Mouse (Mus musculus): ENCODE data around the gene Fgf22.

The Fgf22 gene

DNA sequence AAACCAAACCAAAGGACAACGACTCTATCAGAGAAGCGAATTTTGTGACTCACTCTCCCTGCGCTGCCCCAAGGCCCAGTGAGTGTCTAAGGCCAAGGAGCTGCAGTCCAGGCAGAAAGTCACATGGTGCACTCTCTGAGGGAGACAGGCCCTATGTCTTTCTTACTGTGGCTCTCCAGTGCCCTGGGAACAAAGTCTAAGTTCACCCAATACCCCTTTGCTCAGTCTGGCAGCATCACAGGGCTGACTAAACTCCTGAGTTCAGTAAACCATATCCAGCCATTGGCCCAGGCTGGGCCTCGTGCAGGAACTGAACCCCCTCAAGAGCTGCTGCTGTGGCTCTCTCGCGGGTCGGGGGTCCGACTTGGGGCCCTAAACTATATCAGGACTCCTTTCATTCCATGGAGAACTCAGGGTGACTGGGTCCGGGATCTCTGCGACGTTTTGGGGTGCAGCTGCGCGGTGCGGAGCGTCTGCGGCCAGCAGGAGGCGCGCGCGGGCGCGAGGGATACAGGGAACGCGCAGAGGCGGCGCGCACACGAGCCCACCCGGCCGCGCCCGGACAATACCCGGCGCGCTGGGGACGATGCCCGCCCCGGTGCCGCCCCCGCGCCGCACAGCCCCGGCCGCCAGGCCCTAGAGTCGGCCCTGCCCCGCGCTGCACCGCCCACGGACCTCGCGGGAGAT is 38.3 kb downstream of the Fgf22 start, which contains the start of gene Palm:
TSS of gene Palm (plus strand) at position 522 of the 687 bp plus-strand sequence.
- DNase-seq (ENCODE audit: low spot score in 2 of 2), result peak in 1 of 2 experiments; percentile 79

DNA sequence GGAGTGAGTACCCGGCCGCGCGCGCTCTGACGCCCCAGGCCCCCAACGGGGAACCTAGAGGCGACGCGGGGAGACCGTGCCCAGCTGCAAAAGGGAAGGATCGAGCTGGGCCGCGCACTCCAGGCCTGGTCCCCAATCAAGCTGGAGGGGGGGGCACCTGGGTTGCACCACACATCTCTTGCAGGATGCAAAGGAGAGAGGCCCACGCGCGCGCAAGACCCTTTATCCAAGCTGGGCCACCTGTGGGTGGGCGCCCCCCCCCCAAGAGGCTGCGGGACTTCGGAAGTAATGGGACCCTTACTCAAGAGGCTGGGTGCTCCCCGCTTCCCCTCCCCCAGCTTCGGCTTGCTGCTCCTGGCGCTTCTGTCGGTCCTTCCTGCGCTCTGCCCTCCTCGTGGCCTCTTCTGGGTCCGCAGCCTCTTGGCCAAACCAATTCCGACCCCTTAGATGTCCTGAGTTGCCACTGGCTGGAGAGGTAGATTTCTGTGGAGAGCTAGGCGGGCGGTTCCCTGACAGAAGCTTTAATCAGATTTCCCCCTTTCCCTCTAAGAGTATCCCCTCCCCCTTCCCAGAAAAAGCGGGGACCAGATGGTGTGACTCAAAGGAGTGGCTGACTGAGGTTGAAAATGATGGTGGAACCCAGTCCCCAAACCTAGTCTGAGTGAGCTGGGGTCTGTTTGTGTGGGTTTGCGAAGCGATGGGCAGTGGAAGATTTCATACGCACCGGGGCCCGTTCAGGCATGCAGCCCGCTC is 39.0 kb downstream of the Fgf22 start:
- peak in 1 of 2 experiments; percentile 53 for DNase-seq (ENCODE audit: low spot score in 2 of 2)

DNA sequence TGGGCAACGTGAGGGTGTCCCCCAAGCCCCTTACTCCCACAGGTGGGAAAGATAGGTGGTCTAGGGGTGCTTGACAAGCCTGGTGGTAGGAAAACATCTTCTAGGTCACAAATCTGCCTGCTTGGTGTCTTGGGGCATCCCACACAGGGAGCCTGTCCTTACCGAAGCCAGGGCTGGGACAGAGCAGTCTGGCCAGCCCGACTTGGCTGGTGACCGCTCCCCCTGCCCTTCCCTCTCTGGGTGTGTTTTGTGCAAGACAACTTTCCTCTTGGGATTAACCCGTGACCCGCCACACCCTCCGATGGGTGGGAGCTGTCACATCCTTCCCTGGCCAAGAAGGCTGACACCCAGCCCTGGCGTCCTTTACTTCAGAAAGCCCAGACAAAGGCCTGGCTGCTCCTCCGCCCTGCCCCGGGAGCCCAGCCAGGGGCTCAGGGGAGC is 39.6 kb downstream of the Fgf22 start:
- no peak for DNase-seq (ENCODE audit: low spot score in 2 of 2)

DNA sequence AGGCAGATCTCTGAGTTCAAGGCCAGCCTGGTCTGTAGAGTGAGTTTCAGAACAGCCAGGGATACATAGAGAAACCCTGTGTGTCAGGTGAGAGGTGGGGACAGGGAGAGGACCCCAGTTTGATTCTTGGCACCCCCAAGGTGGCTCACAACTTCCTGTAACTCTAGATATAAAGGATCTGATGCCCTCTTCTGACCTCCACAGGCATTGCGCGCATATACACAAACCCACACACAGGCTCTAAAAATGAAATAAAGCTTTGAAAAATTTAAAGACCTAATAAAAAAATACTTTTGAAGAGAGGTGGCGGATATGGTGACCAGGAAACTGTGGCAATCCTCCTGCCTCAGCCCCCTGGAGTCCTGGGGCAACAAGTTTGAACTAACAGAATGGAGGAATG is 41.0 kb downstream of the Fgf22 start:
- no peak for DNase-seq (ENCODE audit: low spot score in 2 of 2)

DNA sequence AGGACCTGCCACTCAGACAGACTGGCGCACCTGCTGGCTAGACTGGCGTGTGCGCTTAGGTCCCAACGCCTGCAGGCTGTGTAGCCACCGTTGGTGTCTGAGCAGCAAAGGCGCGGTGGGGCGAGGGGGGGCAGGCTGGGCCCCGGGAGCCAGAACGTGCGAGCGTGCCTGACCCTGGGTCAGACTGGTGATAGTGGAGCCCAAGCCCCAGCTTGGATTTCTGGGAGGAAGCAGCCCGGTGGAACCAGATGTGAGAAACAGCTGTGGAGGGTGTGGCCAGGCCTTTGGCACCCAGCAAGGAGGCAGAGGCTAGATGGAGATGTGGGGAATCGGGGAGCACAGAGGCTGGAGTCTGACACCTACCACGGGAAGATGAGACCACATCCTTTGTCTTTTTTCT is 42.5 kb downstream of the Fgf22 start:
- DNase-seq (ENCODE audit: low spot score in 2 of 2), result no peak

DNA sequence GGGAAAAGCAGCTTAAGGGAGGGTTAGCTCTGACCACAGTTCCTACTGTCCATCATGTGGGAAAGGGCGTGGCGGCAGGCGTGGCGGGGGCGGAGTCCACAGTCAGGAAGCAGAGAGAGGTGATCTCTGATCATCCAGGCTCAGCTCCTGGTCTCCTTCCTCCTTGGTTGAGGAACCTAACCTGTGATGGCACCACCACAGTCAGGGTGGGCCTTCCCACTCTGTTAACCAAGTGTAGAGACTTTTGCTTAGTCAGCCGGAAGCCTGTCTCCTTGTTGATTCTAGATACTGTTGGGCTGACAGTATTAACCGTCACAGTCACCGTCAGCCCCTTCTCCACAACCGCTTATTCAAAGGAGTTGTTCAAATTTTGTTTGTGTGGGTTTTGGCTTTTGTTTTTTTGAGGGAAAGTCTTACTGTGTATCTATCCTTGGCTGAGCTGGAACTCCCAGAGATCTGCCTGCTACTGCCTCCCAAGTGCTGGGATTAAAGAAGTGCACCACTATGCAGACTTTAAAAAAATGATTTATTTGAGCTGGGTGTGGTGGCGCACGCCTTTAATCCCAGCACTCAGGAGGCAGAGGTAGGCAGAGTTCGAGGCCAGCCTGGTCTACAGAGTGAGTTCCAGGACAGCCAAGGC is 43.5 kb downstream of the Fgf22 start:
- no peak for DNase-seq (ENCODE audit: low spot score in 2 of 2)

DNA sequence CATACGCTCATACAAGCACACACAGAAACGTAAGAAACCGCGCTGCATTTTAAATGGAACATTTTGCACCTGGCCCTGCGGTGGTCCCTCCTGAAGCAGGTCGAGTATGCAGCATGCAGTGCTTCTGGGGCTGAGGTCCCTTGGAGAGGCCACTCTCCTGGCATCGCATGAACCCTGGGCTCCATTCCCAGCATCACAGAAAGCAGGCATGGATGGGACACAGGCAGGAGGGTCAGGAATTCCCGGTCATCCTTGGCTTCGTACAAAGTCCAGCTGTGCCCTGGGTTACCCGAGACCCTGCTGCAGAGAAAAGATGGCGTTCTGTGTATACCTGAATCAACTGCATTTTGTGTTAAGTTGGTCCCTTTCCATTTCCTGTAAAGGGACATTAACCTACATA is 45.6 kb downstream of the Fgf22 start:
- no peak for DNase-seq (ENCODE audit: low spot score in 2 of 2)

DNA sequence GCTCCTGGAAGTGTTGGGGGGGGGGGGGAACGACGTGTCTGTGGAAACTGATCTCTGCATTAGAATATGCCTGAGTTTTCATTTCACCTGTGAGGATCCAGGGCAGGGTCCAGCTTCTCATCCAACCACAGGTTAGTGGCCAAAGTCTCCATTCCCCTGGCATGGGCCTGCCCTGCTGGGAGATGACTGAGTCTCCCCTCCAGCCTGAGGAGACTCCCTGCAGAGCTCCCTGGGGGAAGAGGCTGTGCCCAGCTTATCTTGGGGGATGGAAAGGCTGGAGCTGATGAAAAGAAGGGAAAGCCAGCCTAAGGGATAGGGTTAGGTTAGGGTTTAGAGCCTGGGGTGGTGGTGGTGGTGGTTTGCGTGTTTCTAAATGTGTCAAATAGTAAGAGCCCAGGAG is 47.0 kb downstream of the Fgf22 start:
- no peak for DNase-seq (ENCODE audit: low spot score in 2 of 2)

DNA sequence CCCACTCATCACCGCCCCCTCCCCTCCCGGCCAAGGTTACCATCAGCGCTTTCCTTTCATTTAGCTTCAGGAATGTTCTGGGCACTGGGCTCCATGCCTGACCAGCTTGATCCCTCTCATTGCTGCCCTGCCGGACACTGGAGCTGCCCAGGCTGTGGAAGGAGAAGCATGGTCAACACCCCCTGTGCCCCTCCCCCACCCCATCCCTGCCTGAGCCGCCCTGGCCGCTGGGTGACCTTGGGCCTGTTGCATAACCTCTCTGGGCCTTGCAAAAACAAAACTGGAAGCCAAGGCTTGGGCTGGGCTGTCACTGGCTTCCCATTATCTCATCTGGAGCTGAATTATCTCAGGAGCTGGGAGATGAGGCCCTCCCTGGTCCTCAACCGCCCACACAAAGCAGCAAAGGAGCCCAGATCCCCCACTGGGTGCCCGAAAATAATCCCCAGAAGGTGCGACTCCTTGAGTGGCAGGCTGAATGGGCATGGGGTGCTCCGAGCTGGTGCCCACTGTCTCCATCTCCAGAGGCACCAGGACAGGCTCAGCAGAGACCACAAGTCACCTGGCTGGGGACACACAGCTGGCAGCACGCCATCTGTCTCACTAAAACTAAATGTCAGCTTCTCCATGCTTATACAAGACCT is 47.6 kb downstream of the Fgf22 start:
- peak in 1 of 2 experiments; percentile 59 for DNase-seq (ENCODE audit: low spot score in 2 of 2)

DNA sequence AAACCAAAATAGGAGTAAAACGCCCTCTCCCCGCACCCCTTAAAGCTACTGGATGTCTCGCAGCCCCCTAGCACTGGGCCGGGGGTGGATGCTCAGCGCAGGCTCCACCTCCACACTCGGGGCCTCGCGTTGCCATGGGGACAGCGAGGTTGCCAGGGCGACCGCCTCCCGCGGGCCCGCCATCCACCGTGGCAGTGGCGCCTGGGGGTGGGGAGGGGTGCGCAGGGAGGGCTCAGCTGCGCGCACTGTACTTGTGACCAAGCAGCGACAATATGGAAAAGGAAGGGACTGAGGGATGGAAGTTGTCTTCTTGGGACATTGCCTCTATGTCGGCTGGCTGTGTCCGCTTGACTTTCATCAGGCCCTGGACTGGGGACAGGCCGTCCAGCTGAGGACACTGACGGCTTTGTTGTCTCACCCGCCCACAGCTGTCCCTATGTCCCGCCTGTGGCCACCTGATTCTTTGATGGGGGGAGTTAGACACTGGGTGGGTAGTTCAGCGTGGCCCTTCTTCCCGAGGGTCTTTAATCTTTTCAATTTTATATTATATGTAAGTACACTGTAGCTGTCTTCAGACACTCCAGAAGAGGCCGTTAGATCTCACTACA is 48.9 kb downstream of the Fgf22 start:
- DNase-seq (ENCODE audit: low spot score in 2 of 2), result peak; percentile 91 to 92

DNA sequence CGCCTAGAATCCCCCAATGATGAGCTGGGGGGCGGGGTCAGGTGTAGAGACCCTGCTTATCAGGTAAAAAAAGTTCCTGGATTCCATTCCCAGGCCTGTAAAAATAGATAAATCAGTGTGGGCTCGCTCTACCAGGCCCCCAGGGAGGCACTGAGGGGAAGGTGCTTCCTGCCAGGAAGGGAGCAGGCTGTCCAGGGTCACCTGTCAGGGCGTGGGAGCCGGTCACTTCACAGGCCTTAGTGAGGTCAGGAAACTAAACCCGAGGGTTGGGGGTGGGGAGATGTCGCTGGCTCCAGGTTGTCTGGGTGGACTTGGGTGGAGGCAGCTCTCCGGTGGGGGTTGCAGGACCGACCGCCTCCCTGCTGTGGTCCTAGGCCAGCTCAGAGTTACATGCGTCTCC is 50.8 kb downstream of the Fgf22 start:
- no peak for DNase-seq (ENCODE audit: low spot score in 2 of 2)

DNA sequence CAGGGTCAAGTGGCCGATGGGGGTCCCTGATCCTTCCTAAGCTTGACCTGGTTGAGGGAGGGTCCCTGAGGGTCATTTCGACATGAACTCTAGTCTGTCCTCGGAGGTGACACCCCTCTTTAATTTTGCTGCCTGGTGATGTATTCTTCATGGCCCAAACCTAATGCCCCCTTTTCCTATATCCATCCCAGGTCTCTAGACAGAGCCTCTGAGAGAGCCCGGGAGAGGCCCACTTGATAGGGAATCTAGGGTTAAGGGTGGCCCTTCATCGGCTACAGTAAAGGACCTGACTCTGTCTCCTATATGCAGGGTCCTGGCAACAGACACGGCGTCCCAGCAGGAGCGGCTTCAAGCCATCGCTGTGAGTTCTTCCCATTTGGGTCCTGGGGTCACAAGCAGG is 51.5 kb downstream of the Fgf22 start:
- no peak for DNase-seq (ENCODE audit: low spot score in 2 of 2)

DNA sequence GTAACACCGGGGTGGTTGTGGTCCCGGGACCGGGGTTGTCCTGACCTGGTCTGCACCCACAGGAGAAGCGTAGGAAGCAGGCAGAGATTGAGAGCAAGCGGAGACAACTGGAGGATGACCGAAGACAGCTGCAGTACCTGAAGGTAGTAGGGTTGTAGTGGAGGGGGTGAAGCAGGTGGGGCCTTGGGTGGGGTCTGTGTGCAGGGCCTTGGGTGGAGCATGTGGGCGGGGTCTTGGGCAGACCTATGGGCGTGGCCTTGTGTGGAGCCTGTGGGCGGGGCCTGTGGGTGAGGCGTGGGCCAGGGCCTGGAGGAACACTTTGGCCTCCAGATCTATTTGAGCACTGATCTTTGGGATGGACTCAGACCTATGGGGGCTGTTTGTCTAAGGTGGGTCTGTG is 52.1 kb downstream of the Fgf22 start:
- DNase-seq (ENCODE audit: low spot score in 2 of 2), result no peak

DNA sequence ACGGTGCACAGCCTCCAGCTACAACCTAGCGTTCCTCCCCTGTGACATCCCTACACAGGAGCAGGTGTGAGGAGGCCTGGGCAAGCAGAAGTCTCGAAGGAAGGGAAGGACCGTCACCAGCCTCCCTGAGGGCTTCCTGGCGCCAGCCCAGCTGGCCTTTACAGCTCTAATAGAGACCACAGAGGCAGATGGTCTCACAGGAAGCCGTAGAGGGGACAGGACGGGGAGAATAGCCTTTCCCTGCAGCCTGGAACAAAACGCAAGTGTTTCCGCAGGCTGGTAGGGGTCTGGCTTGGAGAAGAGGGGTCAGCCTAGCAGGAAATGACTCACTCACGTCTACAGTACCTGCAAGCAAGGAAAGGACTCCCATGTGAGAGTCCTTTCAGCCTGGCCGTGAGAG is 53.0 kb downstream of the Fgf22 start:
- DNase-seq (ENCODE audit: low spot score in 2 of 2), result no peak
